In the genomic region with DNA sequence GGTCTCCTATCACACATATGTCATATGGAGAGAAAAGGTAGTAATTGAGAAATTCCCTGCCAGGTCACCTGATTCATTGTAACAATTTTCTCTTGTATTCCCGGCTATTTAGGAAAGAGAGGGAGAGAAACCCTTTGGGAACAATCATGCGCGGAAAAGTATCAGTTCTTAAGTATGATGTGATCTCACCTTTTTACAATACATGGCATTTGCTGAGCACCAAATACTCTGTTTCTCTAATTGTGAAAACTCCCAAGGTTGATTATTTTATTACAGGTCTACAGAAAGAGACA, we compare ENCODE assay signal across 8 mouse cellular contexts. TPM values are rescaled to one million over a fixed set of nuclear protein-coding genes. Genes with fewer than 3 reads are reported as not detected.
DNase-seq lines count a peak whose midpoint lies in the region; ATAC-seq and TF ChIP-seq lines count a peak whose summit lies in the region.

No protein-coding gene starts in this region.

- no peak for DNase-seq in heart, embryonic 10.5 days (ENCODE audit: low spot score)
- no peak for DNase-seq in heart, adult 11 months
- DNase-seq in heart, postnatal 0 days (ENCODE audit: low spot score) = no peak
- DNase-seq in adrenal gland, postnatal 10 days = no peak
- no peak for DNase-seq in right cerebral cortex, adult 2 months (ENCODE audit: low spot score in 2 of 2)
- no peak for DNase-seq in cerebellum, postnatal 25 days

- H3K36me3 ChIP-seq in heart, embryonic 10.5 days = no peaks in the 10 kb centered on the region
- no peaks in the 10 kb centered on the region for H3K36me3 ChIP-seq in E14TG2a.4 (ENCODE audit: insufficient read depth, low read length)
- H3K36me3 ChIP-seq in heart, postnatal 0 days (replicated peaks; ENCODE audit: control insufficient read depth, insufficient read depth, low read length) = no peaks in the 10 kb centered on the region
- no peaks in the 10 kb centered on the region for H3K36me3 ChIP-seq in liver, embryonic 16.5 days (ENCODE audit: control insufficient read depth, insufficient read depth)

- no peak for TF ChIP-seq EP300 in heart, postnatal 0 days (IDR thresholded peaks at IDR 0.05; ENCODE audit: low read depth)

- H3K4me2 ChIP-seq in heart, postnatal 0 days (ENCODE audit: low read depth, low read length) = peak overlapping the region; percentile 65
- peak overlapping the region; percentile 97 for H3K4me2 ChIP-seq in liver, embryonic 16.5 days (ENCODE audit: low read depth, low read length)

- H3K9ac ChIP-seq in heart, postnatal 0 days (replicated peaks; ENCODE audit: low read depth, low read length) = peak overlapping the region; percentile 67
- H3K9ac ChIP-seq in liver, embryonic 16.5 days (ENCODE audit: low read depth, low read length) = peak overlapping the region; percentile 84

- TF ChIP-seq CTCF in E14TG2a.4 (conservative IDR thresholded peaks at IDR 0.05; ENCODE audit: low read length) = no peak
- no peak for TF ChIP-seq CTCF in heart, postnatal 0 days (IDR thresholded peaks at IDR 0.05; ENCODE audit: low read depth)

- peak overlapping the region; percentile 79 for H3K4me3 ChIP-seq in heart, embryonic 10.5 days
- peak overlapping the region; percentile 90 for H3K4me3 ChIP-seq in E14TG2a.4 (replicated peaks; ENCODE audit: low read length)
- H3K4me3 ChIP-seq in heart, postnatal 0 days (ENCODE audit: low read depth, low read length) = peak overlapping the region; percentile 71
- peak overlapping the region; percentile 88 for H3K4me3 ChIP-seq in liver, embryonic 16.5 days (ENCODE audit: low read depth, low read length)

- H3K27ac ChIP-seq in heart, embryonic 10.5 days = peak overlapping the region; percentile 98; the same call in 1 of the 2 replicates
- H3K27ac ChIP-seq in heart, postnatal 0 days (ENCODE audit: low read depth) = peak overlapping the region; percentile 99
- peak overlapping the region; percentile 99; the same call in 1 of the 2 replicates for H3K27ac ChIP-seq in liver, embryonic 16.5 days (ENCODE audit: low read length)

- 42% methylated on average over 3 of the region's 3 CpGs for WGBS in heart, embryonic 10.5 days
- WGBS in heart, postnatal 0 days = 39% methylated on average over 3 of the region's 3 CpGs
- WGBS in liver, embryonic 16.5 days (ENCODE audit: insufficient replicate concordance) = 48% methylated on average over 3 of the region's 3 CpGs

- no peaks in the 10 kb centered on the region; the same call in 1 of the 2 replicates for H3K4me1 ChIP-seq in heart, embryonic 10.5 days
- H3K4me1 ChIP-seq in E14TG2a.4 (replicated peaks; ENCODE audit: low read depth, low read length) = peaks cover 18% of the 10 kb centered on the region
- no peaks in the 10 kb centered on the region for H3K4me1 ChIP-seq in heart, postnatal 0 days (ENCODE audit: control insufficient read depth, insufficient read depth)
- peaks cover 4% of the 10 kb centered on the region for H3K4me1 ChIP-seq in liver, embryonic 16.5 days (ENCODE audit: control insufficient read depth, low read depth, low read length)

- no peak for ATAC-seq in heart, postnatal 0 days (ENCODE audit: insufficient read depth, low read depth)
- ATAC-seq in liver, embryonic 16.5 days (ENCODE audit: low read depth) = no peak

- H3K27me3 ChIP-seq in heart, embryonic 10.5 days (ENCODE audit: insufficient read depth, poor library complexity, severe bottlenecking) = no peaks in the 10 kb centered on the region
- no peaks in the 10 kb centered on the region for H3K27me3 ChIP-seq in E14TG2a.4 (ENCODE audit: insufficient read depth, low read length)
- H3K27me3 ChIP-seq in heart, postnatal 0 days (ENCODE audit: control insufficient read depth, insufficient read depth, low read length) = no peaks in the 10 kb centered on the region
- H3K27me3 ChIP-seq in liver, embryonic 16.5 days (ENCODE audit: control insufficient read depth, insufficient read depth, low read depth, low read length) = no peaks in the 10 kb centered on the region

- H3K9me3 ChIP-seq in heart, embryonic 10.5 days = no peaks in the 10 kb centered on the region
- H3K9me3 ChIP-seq in E14TG2a.4 (ENCODE audit: low read length) = no peaks in the 10 kb centered on the region
- no peaks in the 10 kb centered on the region for H3K9me3 ChIP-seq in heart, postnatal 0 days (replicated peaks; ENCODE audit: control insufficient read depth, low read length)
- no peaks in the 10 kb centered on the region for H3K9me3 ChIP-seq in liver, embryonic 16.5 days (replicated peaks; ENCODE audit: control insufficient read depth, low read length)

RNA-seq across cellular contexts. Expression of a gene that starts 10.6 kb away (rescaled TPM):
- 17.1 and 26.8 TPM in 2 replicates for polyA plus RNA-seq in heart, embryonic 10.5 days (2016; fragmentation: Nextera tagmentation; extraction: Ambion mirVana)
- total RNA-seq in heart, postnatal 0 days (2014; rRNA removed; ENCODE audit: low replicate concordance) = 20.5 and 33.4 TPM in 2 replicates
- 75.0 and 85.1 TPM in 2 replicates for polyA plus RNA-seq in heart, postnatal 0 days (2015; fragmentation: Nextera tagmentation; extraction: Ambion mirVana)
- 17.0 and 17.1 TPM in 2 replicates for polyA plus RNA-seq in liver, embryonic 16.5 days (2015; fragmentation: Nextera tagmentation; extraction: Ambion mirVana)
- 10 to 100 TPM; 42.9 to 44.3 TPM for total RNA-seq in adrenal gland, postnatal 10 days (2021)

RNA-seq across cellular contexts. Expression of a gene that starts 18.3 kb away (rescaled TPM):
- polyA plus RNA-seq in heart, embryonic 10.5 days (2016; fragmentation: Nextera tagmentation; extraction: Ambion mirVana) = 23.1 and 30.3 TPM in 2 replicates
- 4.0 and 9.1 TPM in 2 replicates for total RNA-seq in heart, postnatal 0 days (2014; rRNA removed; ENCODE audit: low replicate concordance)
- 8.7 and 11.3 TPM in 2 replicates for polyA plus RNA-seq in heart, postnatal 0 days (2015; fragmentation: Nextera tagmentation; extraction: Ambion mirVana)
- polyA plus RNA-seq in liver, embryonic 16.5 days (2015; fragmentation: Nextera tagmentation; extraction: Ambion mirVana) = 10.5 and 12.7 TPM in 2 replicates
- 10 to 100 TPM in 1 of 2 experiments, 1 to 10 TPM in 1; 7.3 to 11.5 TPM for total RNA-seq in adrenal gland, postnatal 10 days (2021)
